Mouse (Mus musculus): ENCODE results near the gene Pxn. TPM values are rescaled to one million over a fixed set of nuclear protein-coding genes. Genes with fewer than 3 reads are reported as not detected.

The Pxn gene
- polyA plus RNA-seq, 1 experiment from 2014 or later, result 56.1 TPM

GRCm38 (mm10) chr5:115548501-115549285, 42.2 kb downstream of the Pxn start:
- H3K36me3 ChIP-seq, result peaks cover 90% of the 10 kb centered on the region
- no peak overlapping the region for H3K4me2 ChIP-seq
- WGBS, result 93% methylated on average over 18 of the region's 18 CpGs
- no peaks in the 10 kb centered on the region for H3K27me3 ChIP-seq
- H3K27ac ChIP-seq, result no peak overlapping the region
- H3K4me1 ChIP-seq, result peaks cover 47% of the 10 kb centered on the region
- no peak overlapping the region for H3K4me3 ChIP-seq (replicated peaks)
- no peak overlapping the region for H3K9ac ChIP-seq
- H3K9me3 ChIP-seq (replicated peaks), result no peaks in the 10 kb centered on the region
- no peak for ATAC-seq (replicated peaks; ENCODE audit: low FRiP score)

GRCm38 (mm10) chr5:115550482-115551005, 44.1 kb downstream of the Pxn start:
- H3K4me3 ChIP-seq (replicated peaks), result no peak overlapping the region
- H3K9ac ChIP-seq, result no peak overlapping the region
- peaks cover 85% of the 10 kb centered on the region for H3K36me3 ChIP-seq
- WGBS, result 56% methylated on average over 11 of the region's 11 CpGs
- no peak overlapping the region for H3K4me2 ChIP-seq
- H3K9me3 ChIP-seq (replicated peaks), result no peaks in the 10 kb centered on the region
- no peak overlapping the region for H3K27ac ChIP-seq
- H3K27me3 ChIP-seq, result no peaks in the 10 kb centered on the region
- no peak for ATAC-seq (replicated peaks; ENCODE audit: low FRiP score)
- peaks cover 30% of the 10 kb centered on the region for H3K4me1 ChIP-seq

- no peaks in the 10 kb centered on the region for H3K27me3 ChIP-seq
- ATAC-seq (replicated peaks; ENCODE audit: low FRiP score), result no peak
- no peak overlapping the region for H3K27ac ChIP-seq
- H3K4me3 ChIP-seq (replicated peaks), result no peak overlapping the region
- H3K36me3 ChIP-seq, result peaks cover 77% of the 10 kb centered on the region
- WGBS, result 81% methylated on average over 12 of the region's 12 CpGs
- no peak overlapping the region for H3K4me2 ChIP-seq
- peaks cover 33% of the 10 kb centered on the region for H3K4me1 ChIP-seq
- H3K9ac ChIP-seq, result no peak overlapping the region
- H3K9me3 ChIP-seq (replicated peaks), result no peaks in the 10 kb centered on the region
Observed at GRCm38 (mm10) chr5:115551386-115551785, 44.9 kb downstream of the Pxn start.

- H3K27me3 ChIP-seq, result no peaks in the 10 kb centered on the region
- ATAC-seq (replicated peaks; ENCODE audit: low FRiP score), result no peak
- peaks cover 73% of the 10 kb centered on the region for H3K36me3 ChIP-seq
- no peaks in the 10 kb centered on the region for H3K9me3 ChIP-seq (replicated peaks)
- H3K4me1 ChIP-seq, result peaks cover 29% of the 10 kb centered on the region
- H3K4me3 ChIP-seq (replicated peaks), result no peak overlapping the region
- no peak overlapping the region for H3K9ac ChIP-seq
- WGBS, result 88% methylated on average over 13 of the region's 13 CpGs
- no peak overlapping the region for H3K27ac ChIP-seq
- no peak overlapping the region for H3K4me2 ChIP-seq
Observed at GRCm38 (mm10) chr5:115551799-115552198, 45.3 kb downstream of the Pxn start.

GRCm38 (mm10) chr5:115553801-115554420, 47.4 kb downstream of the Pxn start:
- 84% methylated on average over 33 of the region's 33 CpGs for WGBS
- no peak overlapping the region for H3K9ac ChIP-seq
- H3K4me3 ChIP-seq (replicated peaks), result no peak overlapping the region
- H3K4me1 ChIP-seq, result peaks cover 20% of the 10 kb centered on the region
- peak overlapping the region; percentile 2; the same call in 1 of the 2 replicates for H3K27ac ChIP-seq
- H3K4me2 ChIP-seq, result no peak overlapping the region
- no peaks in the 10 kb centered on the region for H3K9me3 ChIP-seq (replicated peaks)
- no peaks in the 10 kb centered on the region for H3K27me3 ChIP-seq
- H3K36me3 ChIP-seq, result peaks cover 52% of the 10 kb centered on the region
- ATAC-seq (replicated peaks; ENCODE audit: low FRiP score), result no peak

GRCm38 (mm10) chr5:115554536-115555291, 48.2 kb downstream of the Pxn start:
- no peak overlapping the region for H3K9ac ChIP-seq
- WGBS, result 85% methylated on average over 18 of the region's 18 CpGs
- no peak overlapping the region for H3K27ac ChIP-seq
- H3K27me3 ChIP-seq, result no peaks in the 10 kb centered on the region
- no peak for ATAC-seq (replicated peaks; ENCODE audit: low FRiP score)
- H3K4me3 ChIP-seq (replicated peaks), result no peak overlapping the region
- no peak overlapping the region for H3K4me2 ChIP-seq
- H3K36me3 ChIP-seq, result peaks cover 44% of the 10 kb centered on the region
- H3K9me3 ChIP-seq (replicated peaks), result no peaks in the 10 kb centered on the region
- peaks cover 20% of the 10 kb centered on the region for H3K4me1 ChIP-seq

GRCm38 (mm10) chr5:115556217-115556616, 49.7 kb downstream of the Pxn start:
- Histone ChIP-seq H3K4me3 (replicated peaks) (no peak overlapping the region), H3K4me1 (peaks cover 21% of the 10 kb centered on the region), H3K9me3 (replicated peaks) (no peaks in the 10 kb centered on the region), H3K27ac (0 out of 2 replicates have a peak overlapping the region, but pooled peaks have one; percentile 29), H3K9ac (no peak overlapping the region), H3K27me3 (no peaks in the 10 kb centered on the region), H3K36me3 (peaks cover 43% of the 10 kb centered on the region), H3K4me2 (no peak overlapping the region)
- 8% methylated on average over 8 of the region's 8 CpGs for WGBS
- no peak for ATAC-seq (replicated peaks; ENCODE audit: low FRiP score)

- no peak overlapping the region for H3K4me2 ChIP-seq
- no peak overlapping the region for H3K27ac ChIP-seq
- no peaks in the 10 kb centered on the region for H3K27me3 ChIP-seq
- ATAC-seq (replicated peaks; ENCODE audit: low FRiP score), result no peak
- H3K4me3 ChIP-seq (replicated peaks), result no peak overlapping the region
- 89% methylated on average over 14 of the region's 14 CpGs for WGBS
- no peaks in the 10 kb centered on the region for H3K9me3 ChIP-seq (replicated peaks)
- peaks cover 43% of the 10 kb centered on the region for H3K36me3 ChIP-seq
- peaks cover 39% of the 10 kb centered on the region for H3K4me1 ChIP-seq
- H3K9ac ChIP-seq, result no peak overlapping the region
Observed at GRCm38 (mm10) chr5:115558182-115558794, 51.8 kb downstream of the Pxn start.

GRCm38 (mm10) chr5:115559237-115560101, 53.0 kb downstream of the Pxn start, which contains the start of gene Rplp0:
Gene Rplp0 (plus strand): TSS chr5:115559467.
- under 1% methylated on average over 78 of the region's 78 CpGs for WGBS
- H3K4me1 ChIP-seq, result peaks cover 45% of the 10 kb centered on the region
- H3K4me3 ChIP-seq (replicated peaks), result peak within 1 kb of the TSS; percentile 90
- no peaks in the 10 kb centered on the region for H3K27me3 ChIP-seq
- H3K4me2 ChIP-seq, result peak within 1 kb of the TSS; percentile 75
- H3K36me3 ChIP-seq, result peaks cover 41% of the 10 kb centered on the region
- H3K9ac ChIP-seq, result peak within 1 kb of the TSS; percentile 99
- ATAC-seq (replicated peaks; ENCODE audit: low FRiP score), result peak; percentile 98
- no peaks in the 10 kb centered on the region for H3K9me3 ChIP-seq (replicated peaks)
- H3K27ac ChIP-seq, result peak within 1 kb of the TSS; percentile 89

GRCm38 (mm10) chr5:115560336-115560905, 53.9 kb downstream of the Pxn start:
- 34% methylated on average over 13 of the region's 13 CpGs for WGBS
- no peaks in the 10 kb centered on the region for H3K9me3 ChIP-seq (replicated peaks)
- H3K4me2 ChIP-seq, result peak overlapping the region; percentile 75

More at GRCm38 (mm10) chr5:115560336-115560905, 53.9 kb downstream of the Pxn start:
- Histone ChIP-seq H3K27me3 (no peaks in the 10 kb centered on the region), H3K9ac (peak overlapping the region; percentile 99), H3K27ac (0 out of 2 replicates have a peak overlapping the region, but pooled peaks have one; percentile 89), H3K4me3 (replicated peaks) (peak overlapping the region; percentile 90), H3K4me1 (peaks cover 51% of the 10 kb centered on the region), H3K36me3 (peaks cover 40% of the 10 kb centered on the region)
- ATAC-seq (replicated peaks; ENCODE audit: low FRiP score), result no peak
